Mouse (Mus musculus): ENCODE data around the gene Skap1. TPM values are rescaled to one million over a fixed set of nuclear protein-coding genes. Genes with fewer than 3 reads are reported as not detected.

Skap1 gene
- polyA plus RNA-seq, 1 experiment, result 0.48 TPM

DNA sequence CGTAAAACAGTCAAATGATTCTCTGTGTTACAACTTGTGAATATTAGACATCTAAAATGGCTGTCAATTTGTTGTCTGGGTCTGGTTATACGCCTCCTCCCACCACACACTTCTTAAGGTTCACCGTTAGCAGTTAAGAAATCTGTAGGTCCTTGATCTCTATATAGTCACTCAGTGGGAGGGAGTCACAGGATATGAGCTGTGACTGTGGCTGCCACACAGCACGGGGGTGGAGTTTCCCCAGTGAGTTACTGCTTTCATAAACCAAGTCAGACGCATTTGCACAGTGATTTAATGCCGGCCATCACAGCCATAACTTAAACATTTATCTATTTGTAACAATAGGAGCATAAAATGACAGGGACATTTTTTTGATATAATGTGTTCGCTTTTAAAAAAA is 2.6 kb downstream of the Skap1 start:
- Histone ChIP-seq H3K4me3 (ENCODE audit: low read depth, low read length) (no peak overlapping the region), H3K9me3 (replicated peaks; ENCODE audit: control insufficient read depth, insufficient read depth, low read length, poor library complexity, severe bottlenecking) (no peaks in the 10 kb centered on the region), H3K4me1 (ENCODE audit: control insufficient read depth, insufficient read depth, low read length) (no peaks in the 10 kb centered on the region), H3K27me3 (ENCODE audit: control insufficient read depth, insufficient read depth, low read length, poor library complexity, severe bottlenecking) (peaks cover 2% of the 10 kb centered on the region; the same call in 1 of the 2 replicates), H3K36me3 (ENCODE audit: control insufficient read depth, insufficient read depth, low read length, poor library complexity, severe bottlenecking) (no peaks in the 10 kb centered on the region), H3K27ac (ENCODE audit: insufficient read depth, low read length) (no peak overlapping the region), H3K9ac (ENCODE audit: low read depth, poor library complexity, severe bottlenecking) (no peak overlapping the region)
- no peak for TF ChIP-seq POLR2A (IDR thresholded peaks at IDR 0.05; ENCODE audit: insufficient read depth, low read length)

DNA sequence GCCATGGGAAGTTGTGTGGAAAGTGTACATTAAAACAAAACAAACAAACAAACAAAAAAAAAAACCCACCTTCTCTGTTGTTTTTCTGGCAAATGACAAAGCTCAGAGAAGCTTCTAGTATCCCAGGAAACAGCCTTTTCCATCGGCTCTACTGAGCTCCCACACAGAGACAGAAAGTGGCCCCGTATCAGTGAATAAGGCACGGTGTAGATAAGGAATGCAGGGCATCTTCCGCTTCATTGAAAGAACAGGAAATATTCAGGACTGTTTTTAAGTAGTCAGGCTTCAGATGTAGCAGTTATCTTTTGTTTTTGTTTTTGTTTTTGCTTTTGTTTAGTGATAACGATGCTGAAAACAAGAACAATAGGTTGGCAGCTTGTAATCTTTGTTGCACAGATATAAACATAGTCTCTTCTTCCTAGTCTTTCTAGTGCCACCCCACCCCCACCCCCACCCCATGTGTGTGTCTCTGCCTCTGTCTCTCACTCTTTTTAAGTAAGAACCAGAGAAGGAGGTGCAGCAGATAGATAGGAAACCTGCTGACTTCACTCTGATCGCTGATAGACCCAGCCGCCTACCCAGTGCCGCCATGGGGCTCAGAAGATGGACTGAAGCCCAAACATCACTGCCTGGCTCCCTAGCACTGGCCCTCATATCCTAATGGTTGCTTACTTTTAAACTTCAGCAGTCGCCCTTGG is 3.8 kb downstream of the Skap1 start:
- no peak for TF ChIP-seq POLR2A (IDR thresholded peaks at IDR 0.05; ENCODE audit: insufficient read depth, low read length)
- H3K27ac ChIP-seq (ENCODE audit: insufficient read depth, low read length), result no peak overlapping the region
- no peaks in the 10 kb centered on the region for H3K36me3 ChIP-seq (ENCODE audit: control insufficient read depth, insufficient read depth, low read length, poor library complexity, severe bottlenecking)
- H3K4me3 ChIP-seq (ENCODE audit: low read depth, low read length), result no peak overlapping the region
- H3K4me1 ChIP-seq (ENCODE audit: control insufficient read depth, insufficient read depth, low read length), result no peaks in the 10 kb centered on the region
- no peaks in the 10 kb centered on the region for H3K9me3 ChIP-seq (replicated peaks; ENCODE audit: control insufficient read depth, insufficient read depth, low read length, poor library complexity, severe bottlenecking)
- no peaks in the 10 kb centered on the region; the same call in 1 of the 2 replicates for H3K27me3 ChIP-seq (ENCODE audit: control insufficient read depth, insufficient read depth, low read length, poor library complexity, severe bottlenecking)
- H3K9ac ChIP-seq (ENCODE audit: low read depth, poor library complexity, severe bottlenecking), result no peak overlapping the region

DNA sequence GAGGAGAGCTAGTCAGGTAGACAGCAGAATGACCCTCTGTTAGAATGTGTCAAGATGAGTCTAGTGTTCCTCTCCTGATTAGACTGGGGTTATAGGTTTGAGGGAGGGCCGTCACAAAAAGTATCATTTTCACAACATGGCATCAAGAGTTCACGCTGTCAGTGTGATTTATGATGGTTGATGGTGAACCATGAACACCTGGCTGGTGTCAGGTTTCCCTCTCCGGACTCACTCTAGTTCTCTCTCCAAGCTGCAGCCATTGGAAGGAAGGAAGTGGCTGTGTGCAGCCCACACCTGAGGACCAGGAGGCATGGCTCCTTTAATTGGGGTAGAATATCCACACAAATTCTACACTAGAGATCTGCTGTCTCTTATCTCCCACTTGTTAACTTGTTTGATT is 18.3 kb downstream of the Skap1 start:
- H3K4me3 ChIP-seq (ENCODE audit: low read depth, low read length), result no peak overlapping the region
- H3K9ac ChIP-seq (ENCODE audit: low read depth, poor library complexity, severe bottlenecking), result no peak overlapping the region
- no peak for TF ChIP-seq POLR2A (IDR thresholded peaks at IDR 0.05; ENCODE audit: insufficient read depth, low read length)
- no peak for TF ChIP-seq CTCF (IDR thresholded peaks at IDR 0.05; ENCODE audit: low read depth, low read length)
- no peak for TF ChIP-seq EP300 (IDR thresholded peaks at IDR 0.05; ENCODE audit: insufficient read depth, low read depth, low read length)
- H3K4me1 ChIP-seq (ENCODE audit: control insufficient read depth, insufficient read depth, low read length), result no peaks in the 10 kb centered on the region
- no peaks in the 10 kb centered on the region for H3K36me3 ChIP-seq (ENCODE audit: control insufficient read depth, insufficient read depth, low read length, poor library complexity, severe bottlenecking)
- no peaks in the 10 kb centered on the region; the same call in 1 of the 2 replicates for H3K27me3 ChIP-seq (ENCODE audit: control insufficient read depth, insufficient read depth, low read length, poor library complexity, severe bottlenecking)
- no peak overlapping the region for H3K27ac ChIP-seq (ENCODE audit: insufficient read depth, low read length)
- H3K9me3 ChIP-seq (replicated peaks; ENCODE audit: control insufficient read depth, insufficient read depth, low read length, poor library complexity, severe bottlenecking), result no peaks in the 10 kb centered on the region

GRCm38 (mm10) chr11:96483179-96483578 is 18.8 kb downstream of the Skap1 start:
- no peak for TF ChIP-seq POLR2A (IDR thresholded peaks at IDR 0.05; ENCODE audit: insufficient read depth, low read length)
- TF ChIP-seq EP300 (IDR thresholded peaks at IDR 0.05; ENCODE audit: insufficient read depth, low read depth, low read length), result no peak
- no peak for TF ChIP-seq CTCF (IDR thresholded peaks at IDR 0.05; ENCODE audit: low read depth, low read length)
- Histone ChIP-seq H3K4me3 (ENCODE audit: low read depth, low read length) (no peak overlapping the region), H3K9ac (ENCODE audit: low read depth, poor library complexity, severe bottlenecking) (no peak overlapping the region)

DNA sequence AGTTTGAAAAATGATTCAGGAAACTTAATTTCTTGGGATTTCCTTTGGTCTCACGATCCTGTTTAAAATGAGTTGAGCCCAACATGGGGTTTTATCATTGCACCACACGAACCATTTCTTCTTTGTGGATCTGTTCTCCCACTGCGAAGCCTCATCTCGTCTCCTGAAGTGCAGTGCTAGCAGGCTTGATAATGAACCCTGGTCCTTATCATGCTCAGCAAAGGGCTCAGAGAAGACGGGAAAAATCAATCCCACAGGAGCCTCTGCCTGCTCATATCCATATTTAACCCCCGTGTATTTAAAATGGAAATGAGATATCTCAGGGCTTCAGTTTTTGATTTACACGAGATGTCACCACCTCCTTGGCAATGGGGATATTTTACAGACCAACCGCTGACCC is 34.1 kb downstream of the Skap1 start:
- no peaks in the 10 kb centered on the region; the same call in 1 of the 2 replicates for H3K27me3 ChIP-seq (ENCODE audit: control insufficient read depth, insufficient read depth, low read length, poor library complexity, severe bottlenecking)
- no peak for TF ChIP-seq EP300 (IDR thresholded peaks at IDR 0.05; ENCODE audit: insufficient read depth, low read depth, low read length)
- no peak for TF ChIP-seq CTCF (IDR thresholded peaks at IDR 0.05; ENCODE audit: low read depth, low read length)
- TF ChIP-seq POLR2A (IDR thresholded peaks at IDR 0.05; ENCODE audit: insufficient read depth, low read length), result no peak
- H3K4me1 ChIP-seq (ENCODE audit: control insufficient read depth, insufficient read depth, low read length), result no peaks in the 10 kb centered on the region
- no peaks in the 10 kb centered on the region for H3K36me3 ChIP-seq (ENCODE audit: control insufficient read depth, insufficient read depth, low read length, poor library complexity, severe bottlenecking)
- H3K9me3 ChIP-seq (replicated peaks; ENCODE audit: control insufficient read depth, insufficient read depth, low read length, poor library complexity, severe bottlenecking), result no peaks in the 10 kb centered on the region
- no peak overlapping the region for H3K27ac ChIP-seq (ENCODE audit: insufficient read depth, low read length)
- no peak overlapping the region for H3K4me3 ChIP-seq (ENCODE audit: low read depth, low read length)
- no peak overlapping the region for H3K9ac ChIP-seq (ENCODE audit: low read depth, poor library complexity, severe bottlenecking)

More at GRCm38 (mm10) chr11:96483179-96483578, 18.8 kb downstream of the Skap1 start:
- Histone ChIP-seq H3K27ac (ENCODE audit: insufficient read depth, low read length) (no peak overlapping the region), H3K36me3 (ENCODE audit: control insufficient read depth, insufficient read depth, low read length, poor library complexity, severe bottlenecking) (no peaks in the 10 kb centered on the region), H3K9me3 (replicated peaks; ENCODE audit: control insufficient read depth, insufficient read depth, low read length, poor library complexity, severe bottlenecking) (no peaks in the 10 kb centered on the region), H3K27me3 (ENCODE audit: control insufficient read depth, insufficient read depth, low read length, poor library complexity, severe bottlenecking) (no peaks in the 10 kb centered on the region; the same call in 1 of the 2 replicates), H3K4me1 (ENCODE audit: control insufficient read depth, insufficient read depth, low read length) (no peaks in the 10 kb centered on the region)

GRCm38 (mm10) chr11:96501042-96501441 is 36.6 kb downstream of the Skap1 start:
- TF ChIP-seq EP300 (IDR thresholded peaks at IDR 0.05; ENCODE audit: insufficient read depth, low read depth, low read length), result no peak
- TF ChIP-seq POLR2A (IDR thresholded peaks at IDR 0.05; ENCODE audit: insufficient read depth, low read length), result no peak
- no peak for TF ChIP-seq CTCF (IDR thresholded peaks at IDR 0.05; ENCODE audit: low read depth, low read length)
- Histone ChIP-seq H3K9me3 (replicated peaks; ENCODE audit: control insufficient read depth, insufficient read depth, low read length, poor library complexity, severe bottlenecking) (no peaks in the 10 kb centered on the region), H3K9ac (ENCODE audit: low read depth, poor library complexity, severe bottlenecking) (no peak overlapping the region), H3K36me3 (ENCODE audit: control insufficient read depth, insufficient read depth, low read length, poor library complexity, severe bottlenecking) (no peaks in the 10 kb centered on the region), H3K4me3 (ENCODE audit: low read depth, low read length) (no peak overlapping the region), H3K27ac (ENCODE audit: insufficient read depth, low read length) (no peak overlapping the region), H3K27me3 (ENCODE audit: control insufficient read depth, insufficient read depth, low read length, poor library complexity, severe bottlenecking) (no peaks in the 10 kb centered on the region; the same call in 1 of the 2 replicates), H3K4me1 (ENCODE audit: control insufficient read depth, insufficient read depth, low read length) (no peaks in the 10 kb centered on the region)

All from ES-Bruce4 (cell line).